Mouse (Mus musculus): Measurements from ENCODE around the gene Reps2.

GRCm38 (mm10) chrX:162456445-162456844 lies 187.0 kb downstream of the Reps2 start:
- no peak for TF ChIP-seq CHD2 (IDR thresholded peaks at IDR 0.05; ENCODE audit: low read depth, low read length)
- TF ChIP-seq ZC3H11A (IDR thresholded peaks at IDR 0.05; ENCODE audit: borderline replicate concordance, low read depth, low read length), result no peak
- TF ChIP-seq ZNF384 (IDR thresholded peaks at IDR 0.05; ENCODE audit: low read depth, low read length), result no peak
- no peak for TF ChIP-seq MAFK (IDR thresholded peaks at IDR 0.05; ENCODE audit: insufficient read depth, low read depth, low read length)
- TF ChIP-seq HCFC1 (IDR thresholded peaks at IDR 0.05; ENCODE audit: borderline replicate concordance, insufficient read depth, low read length), result no peak
